Mouse (Mus musculus) C2C12 (cell line): ENCODE measurements around the gene Adamts17. TPM values are rescaled to one million over a fixed set of nuclear protein-coding genes. Genes with fewer than 3 reads are reported as not detected.

Experiments used
- H3K27me3 ChIP-seq: one replicate; pipeline ENCODE4 v1.6.1; 2011; ENCODE audit not compliant: control insufficient read depth, insufficient read depth, insufficient read length
- H3K36me3 ChIP-seq: one replicate; pipeline ENCODE4 v1.6.1; 2011; ENCODE audit not compliant: control insufficient read depth, insufficient read depth
- H3K4me3 ChIP-seq: one replicate; pipeline ENCODE4 v1.5.1; 2011; ENCODE audit warnings: mild to moderate bottlenecking, control low read depth; ENCODE audit not compliant: poor library complexity, insufficient read depth, severe bottlenecking
- H3K79me2 ChIP-seq: one replicate; pipeline ENCODE4 v1.6.1; 2011; ENCODE audit not compliant: control insufficient read depth, insufficient read depth
- H3K79me3 ChIP-seq: one replicate; pipeline ENCODE4 v1.6.1; 2011; ENCODE audit warnings: low read depth, control low read depth
- H3ac ChIP-seq: one replicate; pipeline ENCODE3; 2011; ENCODE audit warnings: low read depth; ENCODE audit not compliant: control insufficient read depth, insufficient read length
- CEBPB ChIP-seq: IDR thresholded peaks from one replicate; pipeline ENCODE4 v1.6.1; 2011; ENCODE audit warnings: low read depth, mild to moderate bottlenecking, control low read depth, moderate library complexity
- CTCF ChIP-seq: IDR thresholded peaks from one replicate; pipeline ENCODE4 v1.5.1; 2011; ENCODE audit not compliant: control insufficient read depth, insufficient read depth, insufficient read length
- FOSL1 ChIP-seq: IDR thresholded peaks from one replicate; pipeline ENCODE4 v1.8.0; 2011; ENCODE audit warnings: mild to moderate bottlenecking, low read length; ENCODE audit not compliant: poor library complexity, insufficient read depth, severe bottlenecking
- MAX ChIP-seq: IDR thresholded peaks from one replicate; pipeline ENCODE4 v1.6.1; 2011; ENCODE audit warnings: mild to moderate bottlenecking, control low read depth
- MYOD1 ChIP-seq: IDR thresholded peaks from one replicate; pipeline ENCODE4 v1.6.1; 2011; ENCODE audit warnings: low read depth; ENCODE audit not compliant: control insufficient read depth, insufficient read length
- MYOG ChIP-seq: IDR thresholded peaks from one replicate; pipeline ENCODE4 v1.6.1; 2011; ENCODE audit not compliant: control insufficient read depth, insufficient read length; ENCODE audit errors: extremely low read depth
- USF1 ChIP-seq: IDR thresholded peaks from one replicate; pipeline ENCODE4 v1.6.1; 2011; ENCODE audit warnings: low read depth, mild to moderate bottlenecking, control low read depth, moderate library complexity
- polyA plus RNA-seq: library from polyadenylated mRNA; unstranded; fragments of >200 nt; fragmentation: generic; extraction: Trizol; gene quantifications from one replicate; pipeline ENCODE4 v1.2.1, GENCODE M21; 2012; ENCODE audit warnings: missing spikeins

Gene Adamts17
- polyA plus RNA-seq, 1 experiment, result 0.04 TPM

- Histone ChIP-seq H3K4me3 (no peak overlapping the region), H3K79me2 (no peaks in the 10 kb centered on the region), H3ac (no peak overlapping the region), H3K79me3 (no peaks in the 10 kb centered on the region), H3K36me3 (no peaks in the 10 kb centered on the region), H3K27me3 (peaks cover 26% of the 10 kb centered on the region)
- TF ChIP-seq MYOD1, result no peak
- no peak for TF ChIP-seq USF1
- no peak for TF ChIP-seq MYOG
- no peak for TF ChIP-seq FOSL1
- no peak for TF ChIP-seq CTCF
- TF ChIP-seq MAX, result no peak
- TF ChIP-seq CEBPB, result no peak
These were observed 142.1 kb downstream of the Adamts17 start for GRCm38 (mm10) chr7:66981591-66981990.

- no peak for TF ChIP-seq MYOD1
- TF ChIP-seq FOSL1, result no peak
- TF ChIP-seq CTCF, result no peak
- TF ChIP-seq MYOG, result no peak
- TF ChIP-seq USF1, result no peak
- TF ChIP-seq CEBPB, result no peak
- TF ChIP-seq MAX, result no peak
- Histone ChIP-seq H3K36me3 (no peaks in the 10 kb centered on the region), H3K79me2 (no peaks in the 10 kb centered on the region), H3K79me3 (no peaks in the 10 kb centered on the region), H3K27me3 (peaks cover 25% of the 10 kb centered on the region), H3ac (no peak overlapping the region), H3K4me3 (no peak overlapping the region)
These were observed 142.5 kb downstream of the Adamts17 start for GRCm38 (mm10) chr7:66982084-66982483.

- Histone ChIP-seq H3ac (no peak overlapping the region), H3K79me2 (no peaks in the 10 kb centered on the region), H3K27me3 (peaks cover 4% of the 10 kb centered on the region), H3K79me3 (no peaks in the 10 kb centered on the region), H3K4me3 (no peak overlapping the region), H3K36me3 (no peaks in the 10 kb centered on the region)
- no peak for TF ChIP-seq FOSL1
These were observed 148.1 kb downstream of the Adamts17 start for GRCm38 (mm10) chr7:66987671-66988070.

GRCm38 (mm10) chr7:66988441-66988840 lies 148.9 kb downstream of the Adamts17 start:
- TF ChIP-seq MYOD1 (no peak), MAX (no peak), USF1 (no peak), CTCF (no peak), CEBPB (no peak), MYOG (no peak), FOSL1 (no peak)
- Histone ChIP-seq H3K4me3 (no peak overlapping the region), H3K27me3 (peaks cover 4% of the 10 kb centered on the region), H3K79me2 (no peaks in the 10 kb centered on the region), H3K79me3 (no peaks in the 10 kb centered on the region), H3ac (no peak overlapping the region), H3K36me3 (no peaks in the 10 kb centered on the region)

- H3K79me2 ChIP-seq, result no peaks in the 10 kb centered on the region
- no peaks in the 10 kb centered on the region for H3K36me3 ChIP-seq
- no peak overlapping the region for H3ac ChIP-seq
- TF ChIP-seq CEBPB, result no peak
- no peak for TF ChIP-seq MYOD1
- TF ChIP-seq USF1, result no peak
- TF ChIP-seq MYOG, result no peak
- TF ChIP-seq CTCF, result no peak
- TF ChIP-seq FOSL1, result no peak
- TF ChIP-seq MAX, result no peak
- peaks cover 4% of the 10 kb centered on the region for H3K27me3 ChIP-seq
- no peaks in the 10 kb centered on the region for H3K79me3 ChIP-seq
- no peak overlapping the region for H3K4me3 ChIP-seq
These were observed 150.0 kb downstream of the Adamts17 start for GRCm38 (mm10) chr7:66989357-66990045.

GRCm38 (mm10) chr7:66998821-66999220 lies 159.3 kb downstream of the Adamts17 start:
- no peaks in the 10 kb centered on the region for H3K79me2 ChIP-seq
- H3K79me3 ChIP-seq, result no peaks in the 10 kb centered on the region
- TF ChIP-seq USF1 (no peak), MYOD1 (no peak), CTCF (no peak), CEBPB (no peak), FOSL1 (no peak), MYOG (no peak), MAX (no peak)
- no peaks in the 10 kb centered on the region for H3K36me3 ChIP-seq
- H3ac ChIP-seq, result no peak overlapping the region
- peaks cover 10% of the 10 kb centered on the region for H3K27me3 ChIP-seq
- no peak overlapping the region for H3K4me3 ChIP-seq
